Mouse (Mus musculus): ENCODE results near the gene Syk.
A peak's percentile ranks its signal among the peaks of the same experiment; 100 is the strongest.

Gene Syk

DNA sequence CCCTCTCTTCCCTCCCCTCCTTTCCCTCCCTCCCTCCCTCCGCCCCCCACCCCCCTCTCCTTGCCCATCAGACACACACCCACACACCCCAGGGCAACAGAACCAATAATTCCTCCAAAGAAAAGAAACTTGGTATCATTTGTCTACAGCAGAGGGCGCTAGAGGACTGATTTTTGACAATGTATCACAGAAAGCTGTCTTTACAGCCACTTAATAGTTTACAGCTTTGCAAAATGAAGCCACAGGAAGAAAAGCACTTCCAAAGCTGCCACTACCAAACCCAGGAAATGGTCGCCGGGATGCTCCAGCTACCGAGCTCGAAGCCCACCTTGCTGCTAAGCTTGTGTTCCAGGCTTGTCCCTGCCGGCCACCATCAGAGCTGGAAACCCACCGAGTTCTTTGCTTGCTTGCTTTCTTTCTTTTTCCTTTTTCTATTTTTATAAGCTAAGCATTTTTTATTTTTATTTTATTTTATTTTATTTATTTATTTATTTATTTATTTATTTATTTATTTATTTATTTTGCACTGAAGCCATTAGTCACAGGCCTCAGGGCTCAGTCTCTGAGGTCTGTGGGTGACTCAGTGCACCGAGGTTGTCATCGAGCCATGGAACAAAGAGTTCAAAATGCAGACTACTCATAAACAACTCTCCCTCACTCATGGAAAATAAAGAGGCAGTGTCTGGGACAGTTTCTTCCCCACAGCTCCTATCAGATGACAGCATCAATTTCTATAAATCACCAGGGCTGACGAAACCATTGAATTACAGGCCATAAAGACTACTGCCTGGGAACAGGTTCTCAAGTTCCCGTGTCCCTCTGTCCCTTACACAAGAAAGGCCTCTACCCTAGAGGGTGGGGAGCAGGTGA is 68.6 kb downstream of the Syk start:
- peak; percentile 19 for DNase-seq (ENCODE audit: low spot score)

DNA sequence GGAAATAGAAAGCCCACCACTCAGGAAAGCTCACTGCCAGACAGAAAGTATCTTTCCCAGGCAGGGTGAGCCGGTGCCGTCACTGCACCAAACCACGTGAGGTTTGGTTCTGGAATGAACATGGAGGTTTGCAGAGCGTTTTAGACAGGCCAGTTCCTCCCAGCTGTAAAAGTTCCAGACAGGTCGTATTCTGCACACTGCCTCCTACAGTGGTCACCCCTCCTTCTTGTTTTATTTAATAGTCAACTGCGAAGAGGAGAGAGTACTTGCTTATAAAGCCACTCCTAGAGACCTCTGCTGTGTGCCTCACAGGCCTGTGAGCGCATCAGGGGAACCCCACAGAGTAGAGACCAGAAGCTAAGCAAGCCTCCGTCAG is 69.3 kb downstream of the Syk start:
- no peak for DNase-seq (ENCODE audit: low spot score)

DNA sequence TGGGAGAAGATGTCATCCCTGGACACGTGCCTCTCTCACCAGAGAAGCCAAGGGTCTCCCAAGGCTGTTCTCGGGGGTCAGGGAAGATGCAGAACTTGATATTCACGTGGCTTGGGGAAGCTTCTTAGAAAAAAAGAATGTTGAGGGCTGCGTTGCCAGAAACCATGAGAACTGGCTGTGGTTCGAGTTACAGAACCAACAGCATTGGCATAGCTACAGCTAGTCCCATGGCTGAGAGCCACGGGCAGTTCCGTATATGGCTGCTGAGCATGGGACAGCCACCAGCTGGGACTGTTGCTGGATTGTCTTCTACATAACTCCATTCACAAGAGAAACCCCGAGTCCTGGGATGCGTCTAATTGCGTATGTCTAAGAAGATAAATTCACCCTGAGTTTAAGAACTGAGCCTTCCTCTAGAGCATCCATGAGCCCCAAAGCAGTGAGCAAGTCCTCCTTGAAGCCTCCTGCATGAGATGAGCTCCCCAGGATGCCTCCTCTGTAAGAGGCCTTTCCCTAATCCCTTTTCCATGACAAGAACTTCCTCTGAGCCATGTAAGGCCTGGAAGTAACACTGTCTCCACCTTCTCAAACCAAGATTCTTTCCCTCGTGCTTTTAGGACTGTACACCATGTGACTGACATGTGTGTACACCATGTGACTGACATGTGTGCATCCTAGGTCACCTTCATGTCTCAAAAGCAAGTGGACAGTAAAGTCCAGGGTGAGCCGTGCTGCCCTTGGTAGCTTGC is 71.3 kb downstream of the Syk start:
- no peak for DNase-seq (ENCODE audit: low spot score)

DNA sequence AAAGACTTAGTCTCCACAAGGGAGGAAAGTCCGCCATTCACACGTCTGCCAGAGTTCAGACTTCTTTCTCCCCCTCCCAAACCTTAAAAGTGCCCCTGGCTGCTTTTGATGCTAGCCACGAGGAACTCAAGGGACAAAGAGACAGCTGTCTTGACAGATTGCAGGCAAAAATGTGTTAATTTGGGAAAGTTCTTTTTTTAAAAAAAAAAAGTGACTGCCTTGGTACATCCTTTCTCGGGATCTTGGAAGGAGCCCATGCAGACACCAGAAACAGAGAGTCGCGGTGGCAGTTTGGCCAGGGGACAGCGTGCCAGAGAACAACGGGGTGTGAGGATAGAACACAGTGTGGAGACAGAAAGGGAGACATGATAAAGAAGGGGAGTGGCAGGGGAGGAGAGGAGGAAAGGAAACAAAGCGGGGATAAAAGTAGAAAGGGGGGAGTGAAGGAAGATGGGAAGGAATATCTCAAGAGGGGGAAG is 71.9 kb downstream of the Syk start:
- DNase-seq (ENCODE audit: low spot score) = no peak

DNA sequence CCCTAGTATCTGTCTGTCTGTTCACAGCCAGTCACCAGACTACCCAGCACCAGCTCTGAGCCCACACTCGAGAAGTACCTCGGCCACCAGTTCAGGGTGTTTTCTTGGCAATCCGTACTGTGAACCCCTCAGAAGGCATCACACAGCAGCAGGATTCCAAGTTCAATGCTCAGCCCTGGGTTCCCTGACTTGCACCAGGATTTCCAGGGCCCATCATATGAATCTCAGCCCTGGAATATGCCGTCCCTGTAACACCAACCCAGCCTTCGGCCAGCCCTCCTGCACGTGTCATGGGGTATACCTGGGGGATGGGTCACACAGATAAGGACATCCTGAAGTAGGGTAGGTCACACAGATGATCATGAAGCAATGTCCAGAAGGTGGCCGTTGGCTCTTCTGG is 75.0 kb downstream of the Syk start:
- no peak for DNase-seq (ENCODE audit: low spot score)

DNA sequence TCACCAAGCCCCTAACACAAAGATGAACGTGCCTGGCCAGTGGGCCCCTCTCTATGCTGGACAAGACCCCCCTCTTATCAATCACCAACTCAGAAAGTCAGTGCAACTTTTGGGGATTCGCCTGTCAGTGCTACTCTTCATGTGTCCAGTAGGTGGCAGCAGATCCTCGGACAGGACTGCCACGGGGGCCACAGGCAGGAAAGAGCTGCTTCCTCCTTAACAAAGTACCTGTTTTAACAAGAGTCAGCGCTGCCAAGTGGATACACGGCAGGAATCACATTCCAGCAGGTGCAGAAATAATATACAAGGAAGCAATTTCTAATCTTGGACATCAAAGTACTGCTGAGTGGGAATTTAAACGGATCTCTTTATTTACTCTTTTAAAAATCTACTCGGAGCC is 75.5 kb downstream of the Syk start:
- peak; percentile 38 for DNase-seq (ENCODE audit: low spot score)

DNA sequence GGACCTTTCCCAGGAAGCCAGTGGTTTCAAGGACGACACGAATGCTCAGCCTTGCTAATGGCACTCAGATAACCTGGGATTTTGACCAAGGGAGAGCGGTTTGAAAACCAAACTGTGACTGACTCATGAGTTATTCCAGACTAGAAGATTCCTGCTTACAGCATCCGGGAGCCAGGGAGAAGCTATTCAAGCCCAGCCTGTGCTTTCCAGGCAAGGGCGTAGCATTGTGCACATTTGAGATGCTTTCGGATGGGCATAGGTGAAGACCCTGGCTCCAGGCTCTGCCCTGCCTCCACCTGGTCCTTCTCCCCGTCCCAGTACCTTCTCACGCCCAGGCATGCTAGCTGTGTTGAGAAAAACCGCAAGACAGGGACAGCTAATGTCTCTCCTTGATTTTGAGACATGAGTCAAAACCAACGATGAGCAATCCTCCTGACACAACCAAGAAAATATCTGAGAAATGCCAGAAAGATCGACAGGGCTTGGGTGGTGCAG is 76.2 kb downstream of the Syk start:
- no peak for DNase-seq (ENCODE audit: low spot score)

DNA sequence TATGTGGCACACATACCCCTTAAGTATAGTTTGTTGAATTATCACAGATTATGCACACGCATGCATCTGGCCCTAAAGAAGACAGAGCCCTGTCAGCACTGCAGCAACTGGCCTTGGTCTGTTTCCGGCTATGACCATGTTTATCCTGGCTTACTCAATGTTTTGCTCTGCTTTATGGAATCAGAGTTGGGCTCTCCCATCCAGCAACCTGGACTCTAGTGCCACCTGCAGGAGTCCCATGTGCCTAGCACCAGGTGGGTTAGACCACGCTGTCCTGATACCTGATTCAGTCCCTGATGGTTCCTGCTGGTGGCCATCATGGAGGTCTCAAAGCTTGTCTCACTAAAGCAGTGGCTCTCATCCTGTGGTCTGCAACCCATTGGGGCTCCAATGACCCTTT is 86.9 kb downstream of the Syk start:
- no peak for DNase-seq (ENCODE audit: low spot score)

DNA sequence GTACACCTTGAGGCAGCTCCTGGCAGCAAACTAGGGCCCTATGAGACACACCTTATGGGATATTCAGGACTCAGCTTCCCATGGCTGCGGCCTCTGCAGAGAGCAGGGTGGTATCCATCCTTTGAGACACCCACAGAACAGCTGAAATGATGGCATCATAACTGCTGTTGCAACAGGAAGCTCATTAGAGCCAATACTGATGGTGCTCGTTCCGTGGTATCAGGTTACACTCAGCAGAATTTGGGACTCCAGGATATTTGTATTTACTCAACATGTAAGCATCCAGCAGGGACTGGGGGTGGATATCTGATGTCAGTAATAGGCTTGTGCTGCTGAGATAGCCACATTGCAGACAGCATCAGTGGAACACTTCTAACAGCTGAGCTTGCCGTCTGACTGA is 90.3 kb downstream of the Syk start:
- no peak for DNase-seq (ENCODE audit: low spot score)

DNA sequence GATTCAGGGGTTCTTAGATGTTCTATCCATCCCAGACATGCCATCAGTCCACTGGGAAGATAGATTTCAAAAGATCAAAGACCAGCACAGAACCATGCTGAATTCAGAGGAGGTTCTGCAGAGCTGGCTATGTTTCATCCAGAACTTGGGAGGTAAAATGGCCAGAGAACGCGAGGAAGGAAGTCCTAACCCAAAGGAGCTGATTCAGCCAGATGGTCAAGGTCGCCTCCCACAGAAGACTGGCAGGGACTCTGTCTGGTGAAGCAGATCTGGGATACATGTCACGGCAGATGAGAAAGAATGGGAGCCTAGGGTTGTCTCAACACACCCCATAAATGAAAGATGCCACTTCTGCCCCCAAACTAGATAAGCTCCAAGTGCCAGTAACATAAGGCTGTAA is 90.9 kb downstream of the Syk start:
- DNase-seq (ENCODE audit: low spot score) = no peak

DNA sequence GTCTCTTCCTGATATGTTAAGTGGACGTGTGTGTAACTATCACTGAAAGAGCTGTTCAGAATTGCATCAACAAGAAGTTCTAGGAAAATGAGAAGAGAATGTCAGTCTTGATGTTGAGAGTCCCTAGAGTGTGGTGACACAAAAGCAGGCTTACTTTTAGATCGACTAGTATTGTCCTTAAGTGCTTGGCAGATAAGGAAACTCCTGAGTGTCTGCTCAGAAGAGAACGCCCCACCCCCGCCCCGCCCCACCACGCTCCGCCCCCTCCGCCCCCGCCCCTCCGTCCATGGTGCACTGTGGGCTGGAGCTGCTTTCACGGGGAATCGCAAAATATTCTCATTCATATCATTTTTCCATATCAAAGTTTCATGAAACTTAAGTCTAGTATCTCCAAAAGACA is 91.9 kb downstream of the Syk start:
- no peak for DNase-seq (ENCODE audit: low spot score)

DNA sequence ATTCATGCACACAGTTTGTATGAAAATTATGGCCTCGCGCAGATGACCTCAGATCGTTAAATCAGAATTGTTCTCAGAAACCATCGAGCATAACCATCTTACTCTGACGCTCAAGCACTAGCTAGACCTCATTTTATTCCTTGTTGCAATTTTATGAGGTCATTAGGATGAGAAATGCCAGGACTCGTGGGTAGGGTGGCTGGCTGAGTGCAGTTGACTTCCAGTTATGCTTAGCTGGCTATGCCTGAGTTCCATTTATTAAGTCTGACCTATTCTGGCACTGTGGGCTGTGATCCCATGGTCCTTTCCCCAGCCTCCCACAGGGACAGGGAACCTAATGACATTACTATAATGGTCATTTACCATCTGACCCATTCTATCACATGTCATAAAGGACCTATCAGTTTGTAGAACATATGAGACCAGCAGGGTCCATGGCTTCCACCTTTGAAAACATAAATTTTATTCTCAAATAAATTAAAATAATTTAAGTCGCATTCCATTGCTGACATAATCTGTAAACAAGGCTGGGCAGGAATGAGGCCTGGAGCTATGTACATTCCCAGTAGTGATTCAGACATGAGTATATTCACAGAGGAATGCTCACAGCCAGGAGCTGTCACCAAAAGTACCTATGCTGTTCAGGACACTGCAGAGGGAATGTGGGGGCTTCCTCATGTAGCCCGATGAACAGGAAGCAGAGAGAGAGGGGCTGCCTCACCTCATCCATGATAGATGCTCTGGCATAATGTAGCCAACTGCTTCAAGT is 92.7 kb downstream of the Syk start:
- DNase-seq (ENCODE audit: low spot score) = no peak

DNA sequence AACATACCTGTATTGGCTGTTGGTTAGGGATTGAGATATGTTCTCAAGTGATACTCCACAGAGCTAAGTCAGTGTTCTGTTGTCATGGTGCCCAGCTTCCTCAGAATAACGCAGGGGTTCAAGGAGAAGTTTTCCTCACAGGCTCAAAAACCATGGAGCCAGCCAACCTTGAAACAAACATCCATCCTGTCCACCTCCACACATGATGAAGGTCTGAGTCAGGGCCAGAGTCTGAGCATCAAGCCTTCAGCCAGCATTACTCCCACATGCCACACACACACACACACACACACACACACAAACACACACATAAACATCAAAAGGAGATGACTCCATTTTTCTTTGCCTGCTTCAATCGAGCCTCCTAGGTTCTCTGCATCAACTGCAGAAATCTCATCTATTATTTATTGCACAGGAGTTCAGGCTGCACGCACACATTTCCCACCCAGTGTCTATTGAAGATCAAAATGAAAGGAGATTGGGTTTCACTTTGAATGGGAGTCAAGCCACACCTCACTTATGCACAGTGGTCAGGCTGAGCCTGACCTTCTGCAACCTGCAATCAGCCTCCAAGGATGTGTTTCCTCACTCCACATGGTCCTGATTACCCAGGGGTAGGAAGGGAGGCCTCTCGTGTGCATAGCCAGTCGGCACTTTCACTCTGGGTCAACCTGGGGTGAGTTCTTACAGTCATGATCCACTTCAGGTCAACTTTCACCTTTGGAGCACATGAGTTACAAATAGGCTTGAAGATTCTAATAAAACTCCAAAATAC is 93.9 kb downstream of the Syk start:
- no peak for DNase-seq (ENCODE audit: low spot score)

DNA sequence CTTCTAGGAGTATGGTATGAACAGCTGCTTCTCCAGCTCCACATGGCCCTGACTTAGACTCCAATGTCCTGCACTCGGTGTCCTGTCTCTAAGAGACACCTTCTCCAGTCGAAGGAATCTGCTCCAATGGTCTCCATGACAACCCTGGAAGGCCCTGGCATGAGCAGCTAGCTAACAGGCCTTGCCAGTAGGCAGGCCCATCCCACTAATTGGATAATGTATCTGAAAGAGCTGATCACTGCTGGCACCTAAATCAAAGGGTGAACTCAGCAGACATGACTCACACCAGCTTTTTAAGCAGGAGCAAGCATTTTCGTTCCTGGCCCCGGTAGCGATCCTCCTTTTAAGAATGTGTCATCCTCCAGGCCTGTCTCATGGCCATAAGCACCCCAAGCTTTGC is 96.9 kb downstream of the Syk start:
- DNase-seq (ENCODE audit: low spot score) = no peak

DNA sequence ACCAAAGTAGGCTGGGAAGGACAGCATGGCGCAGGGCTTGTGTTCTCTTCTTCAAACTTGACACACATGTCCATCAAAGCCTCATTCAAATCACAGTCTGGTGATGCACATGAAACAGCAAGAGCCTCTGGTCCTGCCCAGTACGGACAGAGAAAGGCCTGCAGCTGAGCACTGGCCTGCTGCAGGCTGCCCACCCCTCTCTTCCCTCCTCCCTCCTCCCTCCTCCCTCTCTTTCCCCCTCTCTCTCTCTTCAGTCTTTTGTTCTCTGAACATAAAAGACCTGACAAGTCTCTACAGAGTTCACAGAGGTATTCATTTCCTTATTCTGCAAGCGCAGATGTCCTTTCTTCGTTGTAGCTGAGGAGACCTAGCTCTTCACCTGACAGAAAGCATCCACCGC is 99.1 kb downstream of the Syk start:
- DNase-seq (ENCODE audit: low spot score) = no peak

DNA sequence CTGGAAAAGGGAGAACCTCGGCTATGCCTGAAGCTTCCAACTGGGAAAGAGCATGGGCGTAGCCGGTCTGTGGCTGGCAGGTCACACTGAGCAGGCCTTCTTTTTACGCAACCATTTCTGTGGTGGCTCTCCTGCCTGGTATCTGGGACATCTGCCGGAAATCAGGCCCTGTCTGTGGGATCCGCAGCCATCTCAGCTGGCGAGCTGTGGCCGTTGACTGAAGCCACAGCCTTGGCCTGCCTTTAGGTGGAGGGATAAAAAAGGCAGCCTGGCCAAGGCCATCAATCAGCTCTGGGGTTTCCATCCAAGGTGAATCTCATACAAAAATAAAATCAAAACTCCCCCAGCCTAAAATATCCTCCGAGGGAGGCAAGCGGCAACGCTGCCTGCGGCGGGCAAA is 107.5 kb downstream of the Syk start:
- DNase-seq (ENCODE audit: low spot score) = no peak

DNA sequence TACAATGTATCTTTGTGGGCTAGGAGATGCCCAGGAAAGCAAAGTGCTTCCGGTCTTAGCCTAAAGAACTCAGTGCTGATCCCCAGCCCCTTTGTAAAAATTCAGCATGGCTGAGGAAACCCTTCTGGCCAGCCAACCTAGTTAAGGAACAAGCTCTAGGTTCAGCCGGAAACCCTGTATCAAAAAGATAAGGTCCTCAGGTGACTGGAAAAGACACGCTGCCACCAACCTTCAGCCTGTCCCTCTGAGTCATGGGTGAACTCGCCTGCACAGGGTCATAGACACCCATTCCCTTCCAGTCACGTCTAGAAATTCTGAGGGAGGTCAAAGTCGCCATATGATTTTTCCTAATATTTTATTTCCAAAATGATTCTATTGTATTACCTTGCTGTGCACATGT is 109.3 kb downstream of the Syk start:
- DNase-seq (ENCODE audit: low spot score) = no peak

DNA sequence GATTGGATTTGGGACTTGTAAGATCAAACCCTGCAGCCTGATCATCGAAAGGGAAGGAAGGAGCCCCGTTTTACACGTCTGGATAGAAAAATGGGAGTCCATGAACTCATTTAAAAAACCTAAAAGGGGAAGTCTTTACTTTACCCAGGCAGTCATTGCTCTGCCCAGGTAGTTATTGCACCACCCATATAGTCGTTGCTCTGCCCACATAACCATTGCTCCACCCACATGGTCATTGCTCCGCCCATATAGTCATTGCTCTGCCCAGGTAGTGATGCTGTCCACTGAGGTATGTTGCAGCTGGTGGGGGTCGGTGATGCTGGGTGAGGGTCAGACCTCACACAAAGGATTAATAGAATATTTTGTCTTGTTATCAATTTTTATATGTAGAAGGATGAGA is 111.9 kb downstream of the Syk start:
- DNase-seq (ENCODE audit: low spot score) = no peak

All from testis, postnatal 14 days (tissue).